Mouse (Mus musculus): ENCODE measurements around the gene Zswim4.

- TF ChIP-seq CHD2 (IDR thresholded peaks at IDR 0.05; ENCODE audit: low read depth, low read length) (no peak), MAFK (IDR thresholded peaks at IDR 0.05; ENCODE audit: insufficient read depth, low read depth, low read length) (no peak)
Observed at GRCm38 (mm10) chr8:84179946-84180345, 56.9 kb downstream of the Zswim4 start.

Measured in ES-E14 (cell line).